Mouse (Mus musculus) midbrain, embryonic 14.5 days (tissue): ENCODE results near the gene Cxcl3. TPM values are rescaled to one million over a fixed set of nuclear protein-coding genes. Genes with fewer than 3 reads are reported as not detected.
A peak's percentile ranks its signal among the peaks of the same experiment; 100 is the strongest.

Experiments used
- ATAC-seq: fragments of 200-750 bp; cut with Nextera tagmentation; 2 replicates; pipeline ENCODE4 v1.8.0; 2017; ENCODE audit warnings: moderate number of reproducible peaks, moderate library complexity; ENCODE audit not compliant: low FRiP score, low TSS enrichment
- DNase-seq: peaks from one replicate; pipeline ENCODE4 v3.0.0-alpha.2; 2015
- H3K27ac ChIP-seq: fragments of 300-500 bp; sonication (generic); replicated peaks from 2 replicates; pipeline ENCODE4 v1.5.1; 2014; ENCODE audit warnings: mild to moderate bottlenecking, low read depth, low read length, moderate library complexity
- H3K27me3 ChIP-seq: fragments of 300-500 bp; sonication (generic); 2 replicates; pipeline ENCODE4 v1.6.1; 2014; ENCODE audit warnings: low read length, control low read depth, mixed read lengths; ENCODE audit not compliant: control insufficient read depth, insufficient read depth
- H3K36me3 ChIP-seq: fragments of 300-500 bp; sonication (generic); 2 replicates; pipeline ENCODE4 v1.6.1; 2014; ENCODE audit warnings: low read length, control low read depth; ENCODE audit not compliant: control insufficient read depth, insufficient read depth
- H3K4me1 ChIP-seq: fragments of 300-500 bp; sonication (generic); 2 replicates; pipeline ENCODE4 v1.6.1; 2014; ENCODE audit warnings: mild to moderate bottlenecking, antibody characterized with exemption, low read length, control low read depth; ENCODE audit not compliant: control insufficient read depth, insufficient read depth
- H3K4me2 ChIP-seq: fragments of 300-500 bp; sonication (generic); 2 replicates; pipeline ENCODE4 v1.6.1; 2014; ENCODE audit warnings: mild to moderate bottlenecking, low read length, moderate library complexity
- H3K4me3 ChIP-seq: fragments of 300-500 bp; sonication (generic); replicated peaks from 2 replicates; pipeline ENCODE4 v1.5.1; 2014; ENCODE audit warnings: low read depth, low read length
- H3K9ac ChIP-seq: fragments of 300-500 bp; sonication (generic); replicated peaks from 2 replicates; pipeline ENCODE4 v1.6.1; 2014; ENCODE audit warnings: mild to moderate bottlenecking, low read length, moderate library complexity
- H3K9me3 ChIP-seq: fragments of 300-500 bp; sonication (generic); 2 replicates; pipeline ENCODE4 v1.6.1; 2016; ENCODE audit warnings: low read length, control low read depth, mixed read lengths; ENCODE audit not compliant: control insufficient read depth
- WGBS: fragments of 180-500 bp; shearing (Covaris S2); extraction: QIAGEN DNeasy Blood & Tissue Kit; methylation state at CpG from one replicate; pipeline ENCODE4 v1.1.7; 2014; 5-methylcytosine and 5-hydroxymethylcytosine counted together
- polyA plus RNA-seq: library from polyadenylated mRNA; unstranded; fragments of >200 nt; fragmentation: Nextera tagmentation; extraction: Ambion mirVana; gene quantifications from 2 replicates; pipeline ENCODE4 v1.2.1, GENCODE M21; 2014

Cxcl3 gene
- polyA plus RNA-seq, result not detected in 2 replicates

DNA sequence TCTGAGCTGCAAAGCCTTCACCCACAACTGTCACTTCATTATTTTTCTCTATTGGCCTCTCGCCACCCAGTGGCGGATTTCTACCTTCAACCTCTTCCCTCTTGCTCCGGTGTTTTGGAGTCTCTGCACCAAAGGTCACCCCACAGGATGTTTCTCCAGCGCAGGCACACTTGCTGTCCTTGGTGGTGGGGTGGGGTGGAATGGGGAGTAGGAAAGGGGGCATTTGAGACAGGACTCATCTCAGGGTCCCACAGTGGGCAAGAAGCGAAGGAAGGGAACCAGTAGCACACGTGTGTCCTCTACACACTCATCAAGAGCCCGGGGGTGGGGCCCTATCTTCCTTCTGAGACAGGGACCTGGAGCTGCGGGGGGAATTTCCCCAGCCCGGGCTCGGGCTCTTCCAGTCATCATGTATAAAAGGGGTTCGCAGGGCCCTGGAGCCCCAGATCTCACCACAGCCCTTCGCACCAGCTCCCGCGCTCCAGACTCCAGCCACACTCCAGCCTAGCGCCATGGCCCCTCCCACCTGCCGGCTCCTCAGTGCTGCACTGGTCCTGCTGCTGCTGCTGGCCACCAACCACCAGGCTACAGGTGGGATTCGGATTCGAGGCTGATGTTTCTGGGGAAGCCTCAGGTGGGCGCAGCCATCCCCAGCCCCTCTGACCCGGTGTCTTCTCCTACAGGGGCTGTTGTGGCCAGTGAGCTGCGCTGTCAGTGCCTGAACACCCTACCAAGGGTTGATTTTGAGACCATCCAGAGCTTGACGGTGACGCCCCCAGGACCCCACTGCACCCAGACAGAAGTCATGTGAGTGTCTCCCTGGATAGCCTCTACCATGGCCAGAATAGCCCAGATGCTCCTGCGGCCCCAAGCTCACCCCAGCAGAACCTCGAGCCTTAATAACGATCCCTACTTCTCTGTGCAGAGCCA lies at the start of gene Cxcl3:
Cxcl3 (plus strand) TSS at position 445 of the 930 bp plus-strand sequence.
- DNase-seq (peak; percentile 73), ATAC-seq (peak; percentile 65)
- H3K4me3 ChIP-seq, result peak within 1 kb of the TSS; percentile 33
- no peaks in the 10 kb centered on the region for H3K36me3 ChIP-seq
- H3K9ac ChIP-seq, result peak within 1 kb of the TSS; percentile 30; the same call in 1 of the 2 replicates
- no peaks in the 10 kb centered on the region for H3K4me1 ChIP-seq
- H3K27ac ChIP-seq, result no peak within 1 kb of the TSS
- H3K27me3 ChIP-seq, result no peaks in the 10 kb centered on the region
- 17% methylated on average over 26 of the region's 26 CpGs for WGBS
- H3K9me3 ChIP-seq, result no peaks in the 10 kb centered on the region
- peak within 1 kb of the TSS; percentile 65 for H3K4me2 ChIP-seq

GRCm38 (mm10) chr5:90742029-90742428 lies 43.9 kb upstream of the Cxcl3 start:
- H3K9ac ChIP-seq, result no peak overlapping the region
- DNase-seq, result no peak
- no peaks in the 10 kb centered on the region for H3K9me3 ChIP-seq
- H3K27me3 ChIP-seq, result no peaks in the 10 kb centered on the region
- H3K4me1 ChIP-seq, result no peaks in the 10 kb centered on the region
- H3K36me3 ChIP-seq, result no peaks in the 10 kb centered on the region
- 81% methylated on average over 4 of the region's 4 CpGs for WGBS
- no peak overlapping the region for H3K27ac ChIP-seq
- ATAC-seq, result no peak
- H3K4me3 ChIP-seq, result no peak overlapping the region
- no peak overlapping the region for H3K4me2 ChIP-seq

DNA sequence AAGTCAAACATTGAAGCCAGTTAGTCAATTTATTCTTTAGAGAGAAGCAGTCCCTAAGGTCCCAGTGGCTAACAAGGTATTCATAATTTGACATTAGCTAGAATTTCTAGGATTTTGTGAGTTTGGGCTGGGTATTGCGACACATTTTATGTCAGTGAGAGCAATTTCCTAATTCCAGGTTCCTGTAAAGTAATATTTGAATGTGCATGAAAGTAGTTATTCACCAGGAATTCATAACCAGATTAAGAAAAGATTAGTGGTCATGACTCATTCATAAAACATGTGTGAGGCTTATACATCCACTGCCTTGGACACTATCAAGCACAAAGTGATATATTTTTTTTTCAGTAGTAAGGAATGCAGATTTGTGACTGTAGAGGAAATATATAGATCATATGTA lies 32.0 kb upstream of the Cxcl3 start:
- no peak overlapping the region for H3K27ac ChIP-seq
- no peaks in the 10 kb centered on the region for H3K4me1 ChIP-seq
- DNase-seq (no peak), ATAC-seq (no peak)
- whole genome bisulfite sequencing, result 97% methylated on average over 1 of the region's 1 CpGs
- no peak overlapping the region for H3K4me2 ChIP-seq
- H3K9me3 ChIP-seq, result no peaks in the 10 kb centered on the region
- no peaks in the 10 kb centered on the region for H3K36me3 ChIP-seq
- H3K9ac ChIP-seq, result no peak overlapping the region
- H3K4me3 ChIP-seq, result no peak overlapping the region
- 0 out of 2 replicates have a peak, but pooled peaks cover 3% of the 10 kb centered on the region for H3K27me3 ChIP-seq

- Histone ChIP-seq H3K9ac (no peak overlapping the region), H3K27ac (no peak overlapping the region), H3K4me2 (no peak overlapping the region), H3K4me1 (0 out of 2 replicates have a peak, but pooled peaks cover 3% of the 10 kb centered on the region), H3K36me3 (no peaks in the 10 kb centered on the region), H3K27me3 (0 out of 2 replicates have a peak, but pooled peaks cover 3% of the 10 kb centered on the region), H3K4me3 (no peak overlapping the region), H3K9me3 (no peaks in the 10 kb centered on the region)
- DNase-seq (peak; percentile 12), ATAC-seq (no peak)
- WGBS, result 40% methylated on average over 5 of the region's 5 CpGs
Observed at GRCm38 (mm10) chr5:90758020-90758605, 27.8 kb upstream of the Cxcl3 start.

GRCm38 (mm10) chr5:90759077-90760065 lies 26.5 kb upstream of the Cxcl3 start, which contains the start of gene Cxcl5:
Cxcl5 (plus strand) TSS chr5:90759360.
- Histone ChIP-seq H3K27ac (no peak within 1 kb of the TSS), H3K9me3 (no peaks in the 10 kb centered on the region), H3K4me2 (peak within 1 kb of the TSS; percentile 76), H3K27me3 (0 out of 2 replicates have a peak, but pooled peaks cover 3% of the 10 kb centered on the region), H3K4me3 (peak within 1 kb of the TSS; percentile 50), H3K9ac (peak within 1 kb of the TSS; percentile 67), H3K36me3 (no peaks in the 10 kb centered on the region), H3K4me1 (0 out of 2 replicates have a peak, but pooled peaks cover 3% of the 10 kb centered on the region)
- DNase-seq, result peak; percentile 73
- ATAC-seq, result peak; percentile 51
- WGBS, result 2% methylated on average over 32 of the region's 32 CpGs

GRCm38 (mm10) chr5:90760303-90760702 lies 25.6 kb upstream of the Cxcl3 start:
- Histone ChIP-seq H3K9ac (no peak overlapping the region), H3K27me3 (0 out of 2 replicates have a peak, but pooled peaks cover 3% of the 10 kb centered on the region), H3K27ac (no peak overlapping the region), H3K4me3 (no peak overlapping the region), H3K9me3 (no peaks in the 10 kb centered on the region), H3K4me2 (no peak overlapping the region), H3K36me3 (no peaks in the 10 kb centered on the region), H3K4me1 (0 out of 2 replicates have a peak, but pooled peaks cover 3% of the 10 kb centered on the region)
- no peak for DNase-seq
- WGBS, result 38% methylated on average over 4 of the region's 4 CpGs
- no peak for ATAC-seq

DNA sequence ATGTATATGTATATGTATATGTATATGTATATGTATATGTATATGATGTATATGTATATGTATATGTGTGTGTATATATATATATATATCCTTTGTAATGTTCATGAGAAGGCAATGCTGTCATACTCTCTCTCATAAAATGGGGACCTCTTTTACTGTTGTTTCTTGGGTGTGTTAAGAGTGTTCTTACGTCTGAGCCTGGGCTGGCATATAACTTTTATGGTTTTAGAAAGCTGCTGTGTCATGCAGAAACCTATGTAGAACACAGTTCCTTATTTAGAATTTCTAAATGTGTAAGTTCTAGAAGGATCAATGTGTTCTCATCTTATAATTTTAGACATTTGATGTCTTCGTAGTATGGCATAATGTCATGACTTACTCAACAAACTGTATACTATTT lies 25.1 kb upstream of the Cxcl3 start:
- no peak overlapping the region for H3K9ac ChIP-seq
- no peaks in the 10 kb centered on the region for H3K36me3 ChIP-seq
- H3K27ac ChIP-seq, result no peak overlapping the region
- no peak overlapping the region for H3K4me3 ChIP-seq
- 96% methylated on average over 2 of the region's 2 CpGs for WGBS
- H3K4me1 ChIP-seq, result 0 out of 2 replicates have a peak, but pooled peaks cover 3% of the 10 kb centered on the region
- ATAC-seq (no peak), DNase-seq (no peak)
- H3K4me2 ChIP-seq, result no peak overlapping the region
- 0 out of 2 replicates have a peak, but pooled peaks cover 3% of the 10 kb centered on the region for H3K27me3 ChIP-seq
- H3K9me3 ChIP-seq, result no peaks in the 10 kb centered on the region

DNA sequence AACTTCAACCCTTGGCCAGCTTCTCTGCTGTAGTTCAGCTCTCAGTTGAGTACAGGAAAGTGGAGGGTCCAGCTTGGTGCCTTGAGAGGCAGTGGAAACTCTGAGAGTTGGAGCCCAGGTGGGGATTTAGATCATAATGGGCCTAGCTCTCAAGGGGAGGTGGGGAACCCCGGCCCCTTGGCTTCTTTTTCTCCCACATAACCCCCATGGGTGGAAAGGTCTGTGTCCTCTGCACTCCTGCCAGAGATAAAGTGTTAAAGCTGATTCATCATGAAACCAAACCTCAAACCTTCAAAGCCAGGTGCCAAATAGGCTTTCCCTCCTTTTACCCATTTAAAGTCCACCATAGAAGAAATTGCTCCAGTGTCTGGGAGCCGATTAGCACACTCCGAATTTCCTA lies 24.1 kb upstream of the Cxcl3 start:
- no peak for ATAC-seq
- H3K36me3 ChIP-seq, result no peaks in the 10 kb centered on the region

More for the DNA sequence above, 24.1 kb upstream of the Cxcl3 start:
- Histone ChIP-seq H3K27me3 (0 out of 2 replicates have a peak, but pooled peaks cover 3% of the 10 kb centered on the region), H3K27ac (no peak overlapping the region), H3K9me3 (no peaks in the 10 kb centered on the region), H3K4me2 (no peak overlapping the region), H3K4me3 (no peak overlapping the region), H3K4me1 (0 out of 2 replicates have a peak, but pooled peaks cover 3% of the 10 kb centered on the region), H3K9ac (no peak overlapping the region)
- no peak for DNase-seq
- 90% methylated on average over 3 of the region's 3 CpGs for WGBS
